Mouse (Mus musculus): ENCODE data around the gene D430041D05Rik.

The D430041D05Rik gene

GRCm38 (mm10) chr2:104176979-104177704, 233.7 kb downstream of the D430041D05Rik start:
- Histone ChIP-seq H3K4me1 (replicated peaks; ENCODE audit: low read depth, low read length) (peaks cover 9% of the 10 kb centered on the region), H3K36me3 (ENCODE audit: insufficient read depth, low read length) (no peaks in the 10 kb centered on the region), H3K27me3 (ENCODE audit: insufficient read depth, low read length) (peaks cover 11% of the 10 kb centered on the region), H3K4me3 (replicated peaks; ENCODE audit: low read length) (peak overlapping the region; percentile 13), H3K9me3 (ENCODE audit: low read length) (no peaks in the 10 kb centered on the region)
- TF ChIP-seq NANOG (IDR thresholded peaks at IDR 0.05; ENCODE audit: borderline replicate concordance, low read length) (no peak), POU5F1 (IDR thresholded peaks at IDR 0.05; ENCODE audit: borderline replicate concordance, low read length) (no peak), CTCF (conservative IDR thresholded peaks at IDR 0.05; ENCODE audit: low read length) (no peak)

GRCm38 (mm10) chr2:104176166-104176978, 234.4 kb downstream of the D430041D05Rik start:
- peak overlapping the region; percentile 13; the same call in 1 of the 2 replicates for H3K4me3 ChIP-seq (replicated peaks; ENCODE audit: low read length)
- peaks cover 9% of the 10 kb centered on the region for H3K4me1 ChIP-seq (replicated peaks; ENCODE audit: low read depth, low read length)
- H3K9me3 ChIP-seq (ENCODE audit: low read length), result no peaks in the 10 kb centered on the region
- no peaks in the 10 kb centered on the region for H3K36me3 ChIP-seq (ENCODE audit: insufficient read depth, low read length)
- TF ChIP-seq CTCF (conservative IDR thresholded peaks at IDR 0.05; ENCODE audit: low read length) (no peak), NANOG (IDR thresholded peaks at IDR 0.05; ENCODE audit: borderline replicate concordance, low read length) (no peak), POU5F1 (IDR thresholded peaks at IDR 0.05; ENCODE audit: borderline replicate concordance, low read length) (no peak)
- peaks cover 11% of the 10 kb centered on the region for H3K27me3 ChIP-seq (ENCODE audit: insufficient read depth, low read length)

GRCm38 (mm10) chr2:104175476-104176165, 235.2 kb downstream of the D430041D05Rik start:
- no peak overlapping the region for H3K4me3 ChIP-seq (replicated peaks; ENCODE audit: low read length)
- H3K4me1 ChIP-seq (replicated peaks; ENCODE audit: low read depth, low read length), result peaks cover 9% of the 10 kb centered on the region
- TF ChIP-seq CTCF (conservative IDR thresholded peaks at IDR 0.05; ENCODE audit: low read length) (no peak), NANOG (IDR thresholded peaks at IDR 0.05; ENCODE audit: borderline replicate concordance, low read length) (no peak)
- no peaks in the 10 kb centered on the region for H3K9me3 ChIP-seq (ENCODE audit: low read length)
- H3K36me3 ChIP-seq (ENCODE audit: insufficient read depth, low read length), result no peaks in the 10 kb centered on the region
- peaks cover 11% of the 10 kb centered on the region for H3K27me3 ChIP-seq (ENCODE audit: insufficient read depth, low read length)

- Histone ChIP-seq H3K27me3 (ENCODE audit: insufficient read depth, low read length) (peaks cover 11% of the 10 kb centered on the region), H3K9me3 (ENCODE audit: low read length) (no peaks in the 10 kb centered on the region), H3K4me3 (replicated peaks; ENCODE audit: low read length) (no peak overlapping the region), H3K4me1 (replicated peaks; ENCODE audit: low read depth, low read length) (peaks cover 9% of the 10 kb centered on the region), H3K36me3 (ENCODE audit: insufficient read depth, low read length) (no peaks in the 10 kb centered on the region)
- no peak for TF ChIP-seq NANOG (IDR thresholded peaks at IDR 0.05; ENCODE audit: borderline replicate concordance, low read length)
- no peak; the same call in 1 of the 2 replicates for TF ChIP-seq CTCF (conservative IDR thresholded peaks at IDR 0.05; ENCODE audit: low read length)
- TF ChIP-seq POU5F1 (IDR thresholded peaks at IDR 0.05; ENCODE audit: borderline replicate concordance, low read length), result no peak
Measured at GRCm38 (mm10) chr2:104173431-104173830, 237.4 kb downstream of the D430041D05Rik start.

DNA sequence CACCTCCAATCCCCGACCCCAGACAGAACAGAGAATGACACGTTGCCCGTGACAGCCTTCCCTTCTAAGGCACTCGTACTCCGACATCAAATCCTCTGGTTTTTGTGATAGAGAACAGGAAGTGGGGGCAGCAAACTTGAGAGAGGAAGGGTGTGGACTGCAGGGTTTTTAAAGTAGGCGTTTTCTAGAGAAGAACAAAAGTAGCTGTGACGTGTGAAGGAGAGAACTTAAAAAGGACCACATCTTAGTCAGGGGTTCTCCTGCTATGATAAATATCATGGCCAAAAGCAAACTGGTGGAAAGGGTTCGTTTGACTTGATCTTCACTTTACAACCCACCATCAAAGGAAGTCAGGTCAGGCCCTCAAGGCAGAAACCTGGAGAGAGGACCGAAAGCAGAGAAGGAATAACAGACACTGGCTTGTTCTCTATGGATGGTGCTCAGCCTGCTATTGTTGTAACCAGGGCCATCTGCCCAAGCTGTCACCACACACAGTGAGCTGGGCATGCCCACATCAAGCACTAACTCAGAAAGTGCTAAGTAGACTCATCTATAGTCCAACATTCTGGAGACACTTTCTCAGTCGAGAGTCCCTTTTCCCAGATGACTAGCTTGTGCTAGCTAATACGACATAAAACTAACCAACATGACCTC, 238.0 kb downstream of the D430041D05Rik start:
- Histone ChIP-seq H3K27me3 (ENCODE audit: insufficient read depth, low read length) (peaks cover 6% of the 10 kb centered on the region), H3K4me1 (replicated peaks; ENCODE audit: low read depth, low read length) (peaks cover 9% of the 10 kb centered on the region), H3K4me3 (replicated peaks; ENCODE audit: low read length) (no peak overlapping the region), H3K9me3 (ENCODE audit: low read length) (no peaks in the 10 kb centered on the region), H3K36me3 (ENCODE audit: insufficient read depth, low read length) (no peaks in the 10 kb centered on the region)
- TF ChIP-seq NANOG (IDR thresholded peaks at IDR 0.05; ENCODE audit: borderline replicate concordance, low read length), result no peak
- TF ChIP-seq CTCF (conservative IDR thresholded peaks at IDR 0.05; ENCODE audit: low read length), result no peak
- no peak for TF ChIP-seq POU5F1 (IDR thresholded peaks at IDR 0.05; ENCODE audit: borderline replicate concordance, low read length)

GRCm38 (mm10) chr2:104168186-104168896, 242.5 kb downstream of the D430041D05Rik start:
- Histone ChIP-seq H3K9me3 (ENCODE audit: low read length) (no peaks in the 10 kb centered on the region), H3K4me3 (replicated peaks; ENCODE audit: low read length) (no peak overlapping the region), H3K36me3 (ENCODE audit: insufficient read depth, low read length) (no peaks in the 10 kb centered on the region), H3K4me1 (replicated peaks; ENCODE audit: low read depth, low read length) (no peaks in the 10 kb centered on the region), H3K27me3 (ENCODE audit: insufficient read depth, low read length) (no peaks in the 10 kb centered on the region; the same call in 1 of the 2 replicates)
- TF ChIP-seq NANOG (IDR thresholded peaks at IDR 0.05; ENCODE audit: borderline replicate concordance, low read length) (no peak), CTCF (conservative IDR thresholded peaks at IDR 0.05; ENCODE audit: low read length) (no peak), POU5F1 (IDR thresholded peaks at IDR 0.05; ENCODE audit: borderline replicate concordance, low read length) (no peak)

- no peaks in the 10 kb centered on the region for H3K4me1 ChIP-seq (replicated peaks; ENCODE audit: low read depth, low read length)
- no peaks in the 10 kb centered on the region; the same call in 1 of the 2 replicates for H3K27me3 ChIP-seq (ENCODE audit: insufficient read depth, low read length)
- H3K9me3 ChIP-seq (ENCODE audit: low read length), result no peaks in the 10 kb centered on the region
- no peaks in the 10 kb centered on the region for H3K36me3 ChIP-seq (ENCODE audit: insufficient read depth, low read length)
- H3K4me3 ChIP-seq (replicated peaks; ENCODE audit: low read length), result no peak overlapping the region
- no peak for TF ChIP-seq NANOG (IDR thresholded peaks at IDR 0.05; ENCODE audit: borderline replicate concordance, low read length)
- no peak for TF ChIP-seq CTCF (conservative IDR thresholded peaks at IDR 0.05; ENCODE audit: low read length)
- no peak for TF ChIP-seq POU5F1 (IDR thresholded peaks at IDR 0.05; ENCODE audit: borderline replicate concordance, low read length)
Measured at GRCm38 (mm10) chr2:104167765-104168164, 243.0 kb downstream of the D430041D05Rik start.
